Mouse (Mus musculus) adrenal gland, adult 18-20 months (tissue): ENCODE data around the gene Ddr2. TPM values are rescaled to one million over a fixed set of nuclear protein-coding genes. Genes with fewer than 3 reads are reported as not detected.
"Not testable (repeated sequence)": the region's sequence is repeated elsewhere in the genome, so short reads cannot be mapped to it uniquely, and the experiment has no call there.

Experiments
- DNase-seq, 2 experiments: peaks; one replicate each; pipeline ENCODE4 v3.0.0; 2021 to 2022; ENCODE audit warnings: low spot score in 2 of 2
- total RNA-seq, 2 experiments: library from RNA; stranded (reverse); gene quantifications; 1 replicate in 1 of 2; 2 replicates in 1 of 2; pipeline ENCODE4 v1.2.3; 2021

The Ddr2 gene
- total RNA-seq, 2 experiments from 2014 or later, result 16.3 to 23.5 TPM

GRCm38 (mm10) chr1:170109776-170110515 is 616 bp downstream of the Ddr2 start:
- no peak for DNase-seq

- DNase-seq, result not testable (repeated sequence)
Observed at GRCm38 (mm10) chr1:170102814-170103213, 7.7 kb downstream of the Ddr2 start.

- DNase-seq, result no peak
Observed at GRCm38 (mm10) chr1:170086631-170087030, 23.9 kb downstream of the Ddr2 start.

GRCm38 (mm10) chr1:170084151-170084796 is 26.3 kb downstream of the Ddr2 start:
- no peak for DNase-seq

GRCm38 (mm10) chr1:170080907-170081306 is 29.7 kb downstream of the Ddr2 start:
- DNase-seq, result no peak

GRCm38 (mm10) chr1:170079465-170079864 is 31.1 kb downstream of the Ddr2 start:
- no peak for DNase-seq

- no peak for DNase-seq
Observed at GRCm38 (mm10) chr1:170076339-170076738, 34.2 kb downstream of the Ddr2 start.

GRCm38 (mm10) chr1:170073768-170074167 is 36.8 kb downstream of the Ddr2 start:
- DNase-seq, result no peak

- DNase-seq, result no peak
Observed at GRCm38 (mm10) chr1:170069143-170069542, 41.4 kb downstream of the Ddr2 start.

GRCm38 (mm10) chr1:170065931-170066330 is 44.6 kb downstream of the Ddr2 start:
- DNase-seq, result no peak

GRCm38 (mm10) chr1:170065009-170065408 is 45.6 kb downstream of the Ddr2 start:
- no peak for DNase-seq

- DNase-seq, result no peak
Observed at GRCm38 (mm10) chr1:170064083-170064494, 46.5 kb downstream of the Ddr2 start.

GRCm38 (mm10) chr1:170060214-170060613 is 50.3 kb downstream of the Ddr2 start:
- no peak for DNase-seq

- no peak for DNase-seq
Observed at GRCm38 (mm10) chr1:170059347-170059746, 51.2 kb downstream of the Ddr2 start.

GRCm38 (mm10) chr1:170058051-170058450 is 52.5 kb downstream of the Ddr2 start:
- no peak for DNase-seq

- DNase-seq, result no peak
Observed at GRCm38 (mm10) chr1:170057607-170058006, 53.0 kb downstream of the Ddr2 start.

GRCm38 (mm10) chr1:170056921-170057320 is 53.6 kb downstream of the Ddr2 start:
- DNase-seq, result no peak

GRCm38 (mm10) chr1:170056214-170056613 is 54.3 kb downstream of the Ddr2 start:
- DNase-seq, result no peak

- DNase-seq, result no peak
Observed at GRCm38 (mm10) chr1:170052469-170053065, 58.0 kb downstream of the Ddr2 start.

- no peak for DNase-seq
Observed at GRCm38 (mm10) chr1:170051631-170052177, 58.9 kb downstream of the Ddr2 start.

GRCm38 (mm10) chr1:170048434-170048833 is 62.1 kb downstream of the Ddr2 start:
- no peak for DNase-seq
